Mouse (Mus musculus) cerebellum, postnatal 14 days (tissue): ENCODE measurements at regions not wholly inside any gene's neighbourhood (a gene's known extent, or its start where the extent isn't known, plus 50 kb on each side); places are given as distances from the start of the nearest gene placed in this dataset.

ENCODE experiments used
- DNase-seq, 2 experiments: peaks; one replicate each; pipeline ENCODE4 v3.0.0; 2021; ENCODE audit warnings: mixed read lengths in 2 of 2

DNA sequence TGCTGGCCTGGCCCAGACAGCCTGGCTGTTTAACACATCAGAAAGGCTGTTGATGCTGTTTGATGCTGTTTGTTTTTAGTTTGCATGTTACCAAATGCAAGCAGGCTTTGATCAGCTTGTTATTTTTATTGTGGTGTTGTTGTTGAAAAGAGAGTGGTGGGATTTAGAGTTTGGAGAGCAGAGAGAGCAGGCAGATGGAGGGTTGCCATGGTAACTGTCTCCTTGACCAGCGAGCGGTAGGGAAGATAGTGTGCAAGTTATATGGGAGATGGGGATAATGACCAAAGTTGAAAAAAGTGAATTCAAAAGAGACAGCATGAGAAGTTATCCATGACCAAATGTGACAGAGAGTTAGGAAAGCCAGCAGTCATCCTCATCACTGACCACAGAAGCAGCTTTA, 83.3 kb downstream of the Cmc2 start:
- peak in 1 of 2 experiments; percentile 40 for DNase-seq

DNA sequence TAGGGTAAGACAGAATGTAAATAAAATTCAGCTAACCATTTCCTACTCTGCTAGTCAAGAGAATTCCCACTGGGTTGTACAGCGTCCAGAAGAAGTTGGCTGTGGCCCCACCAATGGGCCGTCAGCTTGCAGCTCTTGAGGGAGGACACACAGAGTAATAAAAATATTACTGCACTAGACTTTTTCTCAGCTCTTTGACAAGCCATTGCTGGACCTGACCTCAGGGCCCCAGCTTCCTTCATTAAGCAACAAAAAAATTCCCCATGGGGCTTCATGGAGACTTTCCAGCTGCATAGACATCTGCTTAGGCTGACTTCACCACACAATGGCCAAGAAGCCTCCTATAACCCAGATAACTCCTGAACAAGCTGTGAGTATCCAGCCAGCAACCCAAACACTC, 89.1 kb downstream of the Cmc2 start:
- peak; percentile 40 to 62 for DNase-seq

DNA sequence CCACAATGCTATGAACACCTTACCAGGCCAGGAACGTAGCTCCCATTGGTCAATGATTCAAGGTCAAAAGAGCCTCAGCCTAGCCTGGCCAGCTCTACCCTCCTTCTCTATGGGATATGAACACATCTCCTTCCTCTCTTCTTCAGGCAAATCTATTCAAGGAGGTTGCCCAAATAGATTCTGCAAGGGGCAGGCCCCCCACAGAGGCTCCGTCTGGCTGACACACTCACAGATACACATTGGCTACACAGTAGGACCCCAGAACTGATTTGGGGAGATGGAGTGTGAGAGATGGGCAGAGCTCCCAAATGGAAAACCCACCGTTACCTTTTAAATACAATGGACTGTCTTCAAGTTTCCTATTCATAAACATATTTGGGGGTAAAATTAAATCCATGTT, 91.6 kb downstream of the Cmc2 start:
- peak; percentile 49 to 52 for DNase-seq

DNA sequence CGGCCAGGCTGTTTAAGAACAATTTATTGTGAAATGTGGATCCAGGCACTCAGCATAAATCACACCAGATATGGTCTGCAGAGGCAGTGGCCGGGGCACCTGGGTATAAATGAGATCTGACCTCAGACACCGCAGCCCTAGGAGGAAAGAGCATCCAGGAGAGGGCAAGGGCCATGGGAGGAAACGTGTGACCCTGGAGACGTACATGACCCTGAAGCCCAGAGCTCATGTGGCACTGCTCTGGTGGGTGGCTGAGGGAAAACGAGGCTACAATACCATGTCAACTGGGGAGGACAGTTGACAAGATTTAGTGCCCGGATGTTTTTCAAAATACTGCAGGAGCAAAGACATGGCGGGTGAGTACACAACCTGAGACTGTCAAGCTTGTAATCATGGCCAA, 93.0 kb downstream of the Cmc2 start:
- no peak for DNase-seq

DNA sequence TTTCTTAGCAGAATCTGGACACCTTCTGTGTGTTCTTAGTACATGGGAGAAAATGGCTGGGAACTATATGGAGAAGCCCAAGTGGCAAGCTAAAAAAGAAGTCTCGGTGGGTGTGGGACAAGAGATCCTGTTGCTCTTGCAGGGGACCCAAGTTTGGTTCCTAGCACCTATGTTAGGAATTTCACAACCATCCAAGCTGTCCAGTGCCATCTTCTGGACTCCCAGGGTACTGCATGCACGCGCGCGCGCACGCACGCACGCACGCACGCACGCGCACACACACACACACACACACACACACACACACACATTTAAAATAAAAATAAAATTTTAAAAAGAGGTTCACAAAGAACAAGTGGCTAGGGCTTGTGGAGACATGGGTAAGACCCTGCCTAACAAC, 94.1 kb downstream of the Cmc2 start:
- DNase-seq, result no peak

DNA sequence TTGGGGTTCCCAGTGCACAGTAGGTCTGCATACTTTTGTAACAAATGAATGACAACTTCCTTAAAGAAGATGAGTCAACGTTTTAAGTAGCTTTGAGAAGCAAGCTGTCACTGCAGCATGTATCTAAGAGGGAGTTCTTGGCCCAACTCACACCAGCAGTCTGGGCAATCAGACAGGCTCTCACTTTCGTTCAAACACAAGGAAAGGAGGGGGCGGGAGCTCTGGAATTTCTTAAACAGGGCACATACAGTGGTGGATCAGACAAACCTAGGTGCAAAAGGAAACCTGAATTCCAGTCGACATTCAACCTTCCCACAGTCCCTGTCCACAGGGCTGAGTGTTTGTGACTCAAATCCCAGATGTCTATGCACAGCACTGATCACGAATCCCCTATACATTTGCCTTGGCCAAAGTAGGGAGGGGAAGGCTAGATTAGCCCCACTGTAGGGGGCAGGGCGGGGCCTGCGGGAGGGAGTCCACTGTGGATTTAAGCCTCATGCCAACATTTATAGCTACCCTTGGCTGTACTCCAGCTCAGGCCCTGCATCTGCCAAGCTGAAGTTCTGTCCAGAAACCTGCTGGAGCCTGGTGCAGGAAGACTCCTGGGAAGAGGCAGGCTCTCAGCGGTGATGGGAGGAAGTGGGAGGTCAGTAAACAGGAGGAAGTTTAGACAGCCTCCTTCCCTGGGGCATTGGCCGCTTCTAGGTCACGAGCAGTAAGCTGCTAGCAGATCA, 81.5 kb upstream of the Cdyl2 start:
- DNase-seq, result peak; percentile 63 to 77

DNA sequence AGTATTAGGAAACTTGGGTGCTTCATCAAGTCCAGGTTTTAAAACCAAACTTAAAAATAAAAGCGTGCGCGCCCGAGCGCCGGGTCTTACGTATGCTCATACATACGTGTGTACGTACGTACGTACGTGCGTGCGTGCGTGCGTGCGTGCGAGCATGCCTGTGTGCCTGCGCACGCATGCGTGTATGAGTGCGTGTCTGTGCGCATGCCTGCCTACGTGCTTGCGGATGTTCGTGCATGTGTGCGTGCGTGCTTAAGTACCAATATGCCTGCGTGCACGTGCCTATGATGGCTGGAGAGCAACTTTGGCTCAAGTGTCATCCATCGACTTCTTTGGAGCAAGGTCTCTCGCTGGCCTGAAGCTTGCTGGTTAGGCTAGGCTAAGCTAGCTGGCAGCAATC, 68.5 kb upstream of the Cdyl2 start:
- peak; percentile 14 to 25 for DNase-seq

DNA sequence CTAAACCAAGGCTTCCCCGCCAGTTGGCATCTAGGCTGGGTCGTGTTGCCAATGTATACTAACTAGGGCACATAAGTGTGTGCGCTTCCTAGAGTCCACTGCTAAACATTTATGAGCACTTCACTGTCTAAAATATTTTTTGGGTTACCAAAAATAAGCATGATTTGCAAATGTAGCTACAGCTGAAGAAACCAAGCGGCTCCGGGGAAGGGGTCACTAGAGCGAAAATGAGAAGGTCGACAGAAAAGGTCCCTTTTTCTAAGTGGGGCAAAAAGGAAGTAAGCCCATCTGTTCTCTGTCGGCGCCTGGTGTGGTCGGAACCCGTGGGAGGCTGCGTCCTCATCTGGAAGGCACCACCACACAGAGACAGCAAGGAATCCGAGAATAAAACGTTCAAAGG, 67.8 kb upstream of the Cdyl2 start:
- peak; percentile 10 to 19 for DNase-seq

DNA sequence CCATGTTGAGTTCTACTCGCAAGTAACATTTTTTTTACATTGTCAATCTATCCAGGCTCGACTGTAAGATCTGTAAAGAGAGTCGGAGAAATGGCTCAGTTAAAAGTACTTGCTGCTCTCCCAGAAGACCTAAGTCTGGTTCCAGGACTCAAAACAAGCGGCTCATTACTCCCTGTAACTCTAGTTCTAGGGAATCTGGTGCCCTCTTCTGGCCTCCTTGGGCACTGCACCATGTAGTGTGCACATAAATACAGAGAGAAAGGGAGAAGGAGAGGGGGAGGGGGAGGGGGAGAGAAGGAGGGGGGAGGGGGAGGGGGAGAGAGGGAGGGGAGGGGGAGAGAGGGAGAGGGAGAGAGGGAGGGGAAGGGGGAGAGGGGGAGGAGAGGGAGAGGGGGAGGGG, 66.2 kb upstream of the Cdyl2 start:
- DNase-seq, result peak in 1 of 2 experiments; percentile 19

DNA sequence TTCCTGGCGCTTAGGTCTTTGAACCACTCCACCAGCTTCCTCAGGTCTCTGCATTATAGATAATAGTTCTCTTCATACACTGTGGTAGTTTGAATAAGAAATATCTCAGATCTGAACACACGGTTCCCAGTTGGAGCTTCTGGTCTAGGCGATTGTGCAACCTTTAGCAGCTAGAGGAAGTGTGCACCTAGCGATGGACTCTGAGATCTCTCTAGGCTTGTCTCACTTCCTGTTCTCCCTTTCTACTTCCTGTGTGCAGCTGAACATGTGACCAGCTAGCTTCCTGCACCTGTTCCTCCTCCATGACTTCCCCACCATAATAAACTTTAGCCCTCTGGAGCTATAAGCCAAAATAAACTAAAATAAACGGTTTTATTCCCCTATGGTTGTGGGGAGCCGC, 62.9 kb upstream of the Cdyl2 start:
- no peak for DNase-seq

DNA sequence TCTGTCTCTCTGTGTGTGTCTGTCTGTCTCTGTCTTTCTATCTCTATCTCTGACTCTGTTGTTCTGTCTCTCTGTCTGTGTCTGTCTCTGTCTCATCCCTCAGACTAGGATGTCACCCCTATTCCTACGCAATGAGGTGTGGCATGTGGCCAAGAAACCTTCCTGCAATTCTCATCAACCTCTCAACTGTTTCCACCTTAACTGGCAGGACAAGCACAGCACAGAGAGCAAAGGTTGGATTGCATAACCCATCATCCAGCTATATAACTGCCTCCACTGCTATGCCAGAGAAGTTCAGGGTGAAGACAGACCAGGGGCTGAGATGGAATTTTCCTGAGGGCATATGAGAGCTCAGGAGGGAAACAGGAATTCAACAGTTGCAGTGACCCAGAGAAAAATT, 60.3 kb upstream of the Cdyl2 start:
- no peak for DNase-seq

DNA sequence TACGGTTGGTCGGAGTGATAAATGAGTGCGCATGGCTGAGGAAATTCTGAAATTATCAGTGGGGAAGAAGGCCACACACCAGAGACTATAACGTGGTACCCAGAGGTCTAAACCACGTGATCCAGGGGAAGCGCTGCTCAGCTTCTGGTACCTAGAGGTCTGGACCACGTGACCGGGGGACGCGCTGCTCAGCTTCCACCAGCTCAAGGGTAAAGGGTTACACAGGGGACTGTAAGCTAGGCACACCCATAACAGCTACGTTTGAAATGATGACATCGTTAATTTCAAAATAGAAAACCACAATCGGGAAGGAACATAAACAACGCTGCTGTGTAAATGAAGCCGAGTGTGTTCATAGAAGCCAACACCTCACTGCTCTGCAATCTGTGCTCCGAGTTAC, 57.5 kb upstream of the Cdyl2 start:
- DNase-seq, result no peak
